ENCODE assay signal across 24 mouse cellular contexts in genomic region chr1:39628606-39629005, GRCm38 (mm10). TPM values are rescaled to one million over a fixed set of nuclear protein-coding genes. Genes with fewer than 3 reads are reported as not detected.
DNase-seq lines count a peak whose midpoint lies in the region; ATAC-seq and TF ChIP-seq lines count a peak whose summit lies in the region.
"Had no signal": no experiment of that assay in that cellular context is flagged by ENCODE, and none has a peak within 500 bp of the region (broad histone marks: within the 10 kb centered on the region; RNA-seq: fewer than 3 reads in every experiment).

No protein-coding gene starts in this region.

- ATAC-seq in intestine, postnatal 0 days = no peak
- ATAC-seq: activated CD4-positive, CD25-positive, alpha-beta regulatory T cell, adult 4 months; CD4-positive, CD25-positive, alpha-beta regulatory T cell, adult 4 months; Patski had no signal

- no peak overlapping the region for H3K27ac ChIP-seq in testis, adult 2 months (ENCODE audit: control insufficient read depth, insufficient read depth, low read depth, low read length)
- no peak overlapping the region for H3K27ac ChIP-seq in intestine, postnatal 0 days (ENCODE audit: low read depth, low read length)

- H3K4me3 ChIP-seq in testis, adult 2 months (ENCODE audit: control insufficient read depth, low read depth, low read length) = peak overlapping the region; percentile 52
- no peak overlapping the region for H3K4me3 ChIP-seq in intestine, postnatal 0 days (ENCODE audit: low read depth, low read length)

- no peaks in the 10 kb centered on the region for H3K27me3 ChIP-seq in testis, adult 2 months (ENCODE audit: control insufficient read depth, insufficient read depth, low read length)
- no peaks in the 10 kb centered on the region for H3K27me3 ChIP-seq in intestine, postnatal 0 days (replicated peaks; ENCODE audit: control insufficient read depth, insufficient read depth, low read length)

- WGBS in intestine, postnatal 0 days = 75% methylated on average over 9 of the region's 9 CpGs

- H3K9ac ChIP-seq in intestine, postnatal 0 days (ENCODE audit: low read depth, low read length) = no peak overlapping the region

- intact Hi-C loops in heart, postnatal 36 days (cut with DNase I) = no loop called here

- peak; percentile 75 for DNase-seq in heart, adult 11 months
- DNase-seq in heart, postnatal 36 days = no peak
- no peak for DNase-seq in testis, postnatal 10 days (ENCODE audit: low spot score)
- peak; percentile 69 for DNase-seq in R1 (ENCODE audit: low read depth, low spot score)
- DNase-seq: adrenal gland, adult 2 months; adrenal gland, adult 8-10 months; adrenal gland, postnatal 10 days; adrenal gland, postnatal 14 days; adrenal gland, postnatal 25 days; adrenal gland, postnatal 36 days; B cell, adult 2 months; cerebellum, adult 11 months; cerebellum, adult 11-12 months; cerebellum, adult 18-20 months; cerebellum, adult 2 months had no signal

- TF ChIP-seq POLR2A in testis, adult 2 months (IDR thresholded peaks at IDR 0.05; ENCODE audit: control insufficient read depth, low read depth, low read length) = no peak

- TF ChIP-seq CTCF in testis, adult 2 months (IDR thresholded peaks at IDR 0.05; ENCODE audit: control insufficient read depth, insufficient read depth, insufficient replicate concordance, low read depth, low read length) = no peak
- TF ChIP-seq CTCF in intestine, postnatal 0 days (IDR thresholded peaks at IDR 0.05; ENCODE audit: low read depth) = no peak

- H3K36me3 ChIP-seq in testis, adult 2 months (ENCODE audit: control insufficient read depth, insufficient read depth, low read length) = no peaks in the 10 kb centered on the region
- no peaks in the 10 kb centered on the region for H3K36me3 ChIP-seq in intestine, postnatal 0 days (ENCODE audit: control insufficient read depth, insufficient read depth)
- H3K36me3 ChIP-seq: G1E had no signal

- H3K4me1 ChIP-seq in testis, adult 2 months (ENCODE audit: control insufficient read depth, insufficient read depth, low read length) = no peaks in the 10 kb centered on the region; the same call in 1 of the 2 replicates
- no peaks in the 10 kb centered on the region for H3K4me1 ChIP-seq in intestine, postnatal 0 days (replicated peaks; ENCODE audit: control insufficient read depth, insufficient read depth, low read length)

- H3K9me3 ChIP-seq in intestine, postnatal 0 days (ENCODE audit: control insufficient read depth) = no peaks in the 10 kb centered on the region
- H3K9me3 ChIP-seq: G1E had no signal

- H3K4me2 ChIP-seq in intestine, postnatal 0 days (replicated peaks; ENCODE audit: low read depth) = no peak overlapping the region

RNA-seq across cellular contexts. Expression of gene Creg2, which starts 22.7 kb away (rescaled TPM):
- not detected for total RNA-seq in heart, postnatal 36 days (2021)
- polyA plus RNA-seq in testis, adult 2 months (2012; rRNA removed) = 0.20 and 0.23 TPM in 2 replicates
- 0.26 and 0.34 TPM in 2 replicates for polyA plus RNA-seq in intestine, postnatal 0 days (2015; fragmentation: Nextera tagmentation; extraction: Ambion mirVana)
- total RNA-seq: CH12.LX, MEL had no signal
- polyA plus RNA-seq: C2C12; CD4-positive, CD25-positive, alpha-beta regulatory T cell, adult 4 months; G1E; Patski had no signal

RNA-seq across cellular contexts. Expression of gene Rnf149, which starts 51.4 kb away (rescaled TPM):
- 10 to 100 TPM in 1 of 2 experiments, 1 to 10 TPM in 1; 7.7 to 10.3 TPM for total RNA-seq in heart, postnatal 36 days (2021)
- 5.9 and 6.8 TPM in 2 replicates for polyA plus RNA-seq in testis, adult 2 months (2012; rRNA removed)
- polyA plus RNA-seq in intestine, postnatal 0 days (2015; fragmentation: Nextera tagmentation; extraction: Ambion mirVana) = 16.9 and 20.4 TPM in 2 replicates

Comparison
In these comparisons a context has a peak if more than half of its experiments do, and no peak if none do; other contexts are left out.
1. DNase-seq: peak in heart, adult 11 months (single experiment) and R1 (single experiment); none in heart, postnatal 36 days (0 of 2) and testis, postnatal 10 days (single experiment).